8 mouse cellular contexts compared by ENCODE assay signal in the genomic region with DNA sequence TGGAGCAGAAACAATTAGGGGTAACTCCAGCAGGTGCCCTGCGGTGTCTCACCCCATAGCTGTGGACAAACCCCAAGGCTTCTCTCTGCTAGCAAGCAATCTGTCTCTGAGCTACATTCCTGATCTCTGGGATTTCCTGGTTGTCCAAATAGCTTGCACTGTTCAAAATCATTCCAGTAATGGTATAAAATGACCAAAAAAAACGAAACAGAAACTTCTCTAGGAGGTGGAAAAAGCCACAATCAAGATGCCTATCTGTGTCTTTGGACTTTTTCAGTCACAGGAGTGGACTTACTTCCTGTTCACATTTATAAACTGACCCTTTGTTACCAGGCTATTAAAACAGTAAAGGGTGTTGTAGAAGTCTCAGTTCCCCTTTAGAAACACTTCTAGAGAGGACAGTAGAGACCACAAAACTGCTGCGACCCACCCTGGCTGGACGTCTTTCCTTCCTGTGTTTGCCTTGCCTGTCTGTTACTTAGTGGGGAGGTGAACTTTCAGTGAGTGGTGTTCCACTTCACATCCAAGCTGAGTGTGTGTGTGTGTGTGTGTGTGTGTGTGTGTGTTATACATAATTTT. TPM values are rescaled to one million over a fixed set of nuclear protein-coding genes. Genes with fewer than 3 reads are reported as not detected.
A peak's percentile ranks its signal among the peaks of the same experiment; 100 is the strongest.
DNase-seq lines count a peak whose midpoint lies in the region; ATAC-seq lines count a peak whose summit lies in the region.

No protein-coding gene starts in this region.

- WGBS in heart, embryonic 14.5 days, result 61% methylated on average over 4 of the region's 4 CpGs
- WGBS in intestine, embryonic 14.5 days, result 64% methylated on average over 4 of the region's 4 CpGs
- WGBS in midbrain, embryonic 16.5 days, result 77% methylated on average over 4 of the region's 4 CpGs

- H3K4me1 ChIP-seq in heart, embryonic 14.5 days (ENCODE audit: control insufficient read depth in 2 of 2, insufficient read depth in 2 of 2, low read length in 2 of 2), result peaks cover 3 to 4% of the 10 kb centered on the region in 2 experiments; a peak in 2 of 4 replicates
- H3K4me1 ChIP-seq in intestine, embryonic 14.5 days (replicated peaks; ENCODE audit: control insufficient read depth, insufficient read depth, low read length), result peaks cover 5% of the 10 kb centered on the region; the same call in 1 of the 2 replicates
- H3K4me1 ChIP-seq in midbrain, embryonic 16.5 days (ENCODE audit: control insufficient read depth, insufficient read depth, low read length), result peaks cover 7% of the 10 kb centered on the region

- peaks cover 11% of the 10 kb centered on the region for H3K27me3 ChIP-seq in heart, embryonic 14.5 days (ENCODE audit: control insufficient read depth, insufficient read depth, low read length)
- no peaks in the 10 kb centered on the region for H3K27me3 ChIP-seq in intestine, embryonic 14.5 days (replicated peaks; ENCODE audit: control insufficient read depth, insufficient read depth, low read length)
- H3K27me3 ChIP-seq in midbrain, embryonic 16.5 days (ENCODE audit: control insufficient read depth, insufficient read depth, low read depth, low read length), result no peaks in the 10 kb centered on the region; the same call in 1 of the 2 replicates

- H3K9me3 ChIP-seq in heart, embryonic 14.5 days (ENCODE audit: control insufficient read depth, low read length), result no peaks in the 10 kb centered on the region
- no peaks in the 10 kb centered on the region for H3K9me3 ChIP-seq in intestine, embryonic 14.5 days (ENCODE audit: control insufficient read depth, low read length)
- no peaks in the 10 kb centered on the region for H3K9me3 ChIP-seq in midbrain, embryonic 16.5 days (replicated peaks; ENCODE audit: control insufficient read depth, low read length, poor library complexity, severe bottlenecking)

- no peak overlapping the region for H3K4me3 ChIP-seq in heart, embryonic 14.5 days (ENCODE audit: control insufficient read depth in 1 of 2, insufficient read depth in 1 of 2, low read depth in 1 of 2, low read length in 2 of 2)
- no peak overlapping the region; the same call in 1 of the 2 replicates for H3K4me3 ChIP-seq in intestine, embryonic 14.5 days (ENCODE audit: low read depth, low read length)
- H3K4me3 ChIP-seq in midbrain, embryonic 16.5 days (ENCODE audit: low read depth, low read length), result peak overlapping the region; percentile 51

- H3K9ac ChIP-seq in heart, embryonic 14.5 days (ENCODE audit: low read length), result no peak overlapping the region
- no peak overlapping the region for H3K9ac ChIP-seq in intestine, embryonic 14.5 days (ENCODE audit: low read length)
- H3K9ac ChIP-seq in midbrain, embryonic 16.5 days (ENCODE audit: low read depth, low read length), result peak overlapping the region; percentile 76

- intact Hi-C loops in left cerebral cortex, postnatal 4 days (cut with DNase I), result no loop called here

- ATAC-seq in heart, embryonic 14.5 days (ENCODE audit: insufficient number of reproducible peaks, insufficient read depth, low FRiP score, low read depth), result no peak
- ATAC-seq in common myeloid progenitor, adult 5-6 weeks (replicated peaks; ENCODE audit: low read depth, poor library complexity, severe bottlenecking), result peak; percentile 48
- no peak for ATAC-seq in intestine, embryonic 14.5 days (replicated peaks; ENCODE audit: low FRiP score, low TSS enrichment, low read depth)
- no peak; the same call in 1 of the 2 replicates for ATAC-seq in midbrain, embryonic 16.5 days

- DNase-seq in heart, adult 8-10 months (ENCODE audit: low spot score), result no peak
- no peak for DNase-seq in intestine, embryonic 14.5 days (ENCODE audit: low spot score)
- no peak for DNase-seq in thymus, adult 18-20 months
- DNase-seq in frontal cortex, postnatal 14 days (ENCODE audit: low spot score in 2 of 2), result no peak
- DNase-seq in left cerebral cortex, postnatal 4 days, result no peak

- H3K27ac ChIP-seq in heart, embryonic 14.5 days (replicated peaks in 1 of 2; ENCODE audit: control insufficient read depth in 1 of 2, insufficient read depth in 1 of 2, low read depth in 2 of 2, low read length in 2 of 2), result no peak overlapping the region
- no peak overlapping the region for H3K27ac ChIP-seq in intestine, embryonic 14.5 days (ENCODE audit: low read depth)
- peak overlapping the region; percentile 73 for H3K27ac ChIP-seq in midbrain, embryonic 16.5 days (ENCODE audit: low read length)

- H3K36me3 ChIP-seq in heart, embryonic 14.5 days (ENCODE audit: control insufficient read depth, insufficient read depth, low read length), result no peaks in the 10 kb centered on the region
- H3K36me3 ChIP-seq in intestine, embryonic 14.5 days (ENCODE audit: control insufficient read depth, insufficient read depth, low read length), result no peaks in the 10 kb centered on the region
- H3K36me3 ChIP-seq in midbrain, embryonic 16.5 days (ENCODE audit: control insufficient read depth, insufficient read depth, low read length), result no peaks in the 10 kb centered on the region

- H3K4me2 ChIP-seq in heart, embryonic 14.5 days (ENCODE audit: low read length), result peak overlapping the region; percentile 65
- peak overlapping the region; percentile 47 for H3K4me2 ChIP-seq in intestine, embryonic 14.5 days (ENCODE audit: low read length)
- H3K4me2 ChIP-seq in midbrain, embryonic 16.5 days (ENCODE audit: low read length), result peak overlapping the region; percentile 81

RNA-seq across cellular contexts. Expression of gene Slc2a6, which starts 0.7 kb away (rescaled TPM):
- 0.24 TPM in 1 of 2 replicates, not detected in the other for polyA plus RNA-seq in heart, embryonic 14.5 days (2014; fragmentation: Nextera tagmentation; extraction: Ambion mirVana)
- total RNA-seq in heart, adult 8-10 months (2022), result 1 to 10 TPM in 1 of 4 experiments, under 1 TPM in 3; 0.27 to 1.5 (median 0.56) TPM
- 2.5 and 5.7 TPM in 2 replicates for total RNA-seq in common myeloid progenitor, adult 5-6 weeks (2017)
- polyA plus RNA-seq in intestine, embryonic 14.5 days (2014; fragmentation: Nextera tagmentation; extraction: Ambion mirVana), result 0.76 and 0.94 TPM in 2 replicates
- polyA plus RNA-seq in midbrain, embryonic 16.5 days (2015; fragmentation: Nextera tagmentation; extraction: Ambion mirVana), result 9.8 and 12.8 TPM in 2 replicates
- 10 to 100 TPM; 23.3 to 27.5 TPM for total RNA-seq in left cerebral cortex, postnatal 4 days (2021)

RNA-seq across cellular contexts. Expression of gene Cacfd1, which starts 18.8 kb away (rescaled TPM):
- 38.5 and 40.9 TPM in 2 replicates for polyA plus RNA-seq in heart, embryonic 14.5 days (2014; fragmentation: Nextera tagmentation; extraction: Ambion mirVana)
- total RNA-seq in heart, adult 8-10 months (2022), result 10 to 100 TPM; 44.4 to 51.6 (median 48.5) TPM
- total RNA-seq in common myeloid progenitor, adult 5-6 weeks (2017), result 5.9 and 8.3 TPM in 2 replicates
- polyA plus RNA-seq in intestine, embryonic 14.5 days (2014; fragmentation: Nextera tagmentation; extraction: Ambion mirVana), result 55.0 and 56.8 TPM in 2 replicates
- polyA plus RNA-seq in midbrain, embryonic 16.5 days (2015; fragmentation: Nextera tagmentation; extraction: Ambion mirVana), result 103 and 116 TPM in 2 replicates
- 10 to 100 TPM; 73.1 to 80.5 TPM for total RNA-seq in left cerebral cortex, postnatal 4 days (2021)

RNA-seq across cellular contexts. Expression of gene Mymk, which starts 43.5 kb away (rescaled TPM):
- 0.22 TPM in 1 of 2 replicates, not detected in the other for polyA plus RNA-seq in heart, embryonic 14.5 days (2014; fragmentation: Nextera tagmentation; extraction: Ambion mirVana)
- not detected for total RNA-seq in heart, adult 8-10 months (2022)
- not detected in 2 replicates for total RNA-seq in common myeloid progenitor, adult 5-6 weeks (2017)
- polyA plus RNA-seq in intestine, embryonic 14.5 days (2014; fragmentation: Nextera tagmentation; extraction: Ambion mirVana), result not detected in 2 replicates
- 0.24 TPM in 1 of 2 replicates, not detected in the other for polyA plus RNA-seq in midbrain, embryonic 16.5 days (2015; fragmentation: Nextera tagmentation; extraction: Ambion mirVana)
- under 1 TPM in 1 of 2 experiments, not detected in 1; 0.42 TPM for total RNA-seq in left cerebral cortex, postnatal 4 days (2021)

RNA-seq across cellular contexts. Expression of gene Adamtsl2, which starts 50.7 kb away (rescaled TPM):
- polyA plus RNA-seq in heart, embryonic 14.5 days (2014; fragmentation: Nextera tagmentation; extraction: Ambion mirVana), result 12.6 and 15.0 TPM in 2 replicates
- 1 to 10 TPM; 4.4 to 6.6 (median 5.1) TPM for total RNA-seq in heart, adult 8-10 months (2022)
- total RNA-seq in common myeloid progenitor, adult 5-6 weeks (2017), result not detected in 2 replicates
- polyA plus RNA-seq in intestine, embryonic 14.5 days (2014; fragmentation: Nextera tagmentation; extraction: Ambion mirVana), result 2.0 TPM in 2 replicates
- 10.6 and 10.8 TPM in 2 replicates for polyA plus RNA-seq in midbrain, embryonic 16.5 days (2015; fragmentation: Nextera tagmentation; extraction: Ambion mirVana)
- 10 to 100 TPM; 23.8 to 25.1 TPM for total RNA-seq in left cerebral cortex, postnatal 4 days (2021)

RNA-seq across cellular contexts. Expression of gene Adamts13, which starts 55.3 kb away (rescaled TPM):
- not detected in 2 replicates for polyA plus RNA-seq in heart, embryonic 14.5 days (2014; fragmentation: Nextera tagmentation; extraction: Ambion mirVana)
- not detected for total RNA-seq in heart, adult 8-10 months (2022)
- not detected in 2 replicates for total RNA-seq in common myeloid progenitor, adult 5-6 weeks (2017)
- 0.15 and 0.16 TPM in 2 replicates for polyA plus RNA-seq in intestine, embryonic 14.5 days (2014; fragmentation: Nextera tagmentation; extraction: Ambion mirVana)
- not detected in 2 replicates for polyA plus RNA-seq in midbrain, embryonic 16.5 days (2015; fragmentation: Nextera tagmentation; extraction: Ambion mirVana)
- not detected for total RNA-seq in left cerebral cortex, postnatal 4 days (2021)
